Mouse (Mus musculus) liver, embryonic 16.5 days (tissue): ENCODE data around the gene Hist1h2ae. TPM values are rescaled to one million over a fixed set of nuclear protein-coding genes. Genes with fewer than 3 reads are reported as not detected.
"Not testable (repeated sequence)": the region's sequence is repeated elsewhere in the genome, so short reads cannot be mapped to it uniquely, and the experiment has no call there.

ENCODE experiments used
- ATAC-seq: fragments of 200-750 bp; cut with Nextera tagmentation; 2 replicates; pipeline ENCODE4 v1.8.0; 2017; ENCODE audit warnings: low read depth, mild to moderate bottlenecking, moderate number of reproducible peaks, moderate library complexity
- H3K27ac ChIP-seq: fragments of 300-500 bp; sonication (generic); 2 replicates; pipeline ENCODE4 v1.5.1; 2014; ENCODE audit warnings: mild to moderate bottlenecking, low read length
- H3K27me3 ChIP-seq: fragments of 300-500 bp; sonication (generic); 2 replicates; pipeline ENCODE4 v1.6.1; 2014; ENCODE audit warnings: low read depth, low read length, mixed read lengths; ENCODE audit not compliant: control insufficient read depth, insufficient read depth
- H3K36me3 ChIP-seq: fragments of 300-500 bp; sonication (generic); 2 replicates; pipeline ENCODE4 v1.6.1; 2014; ENCODE audit warnings: mild to moderate bottlenecking; ENCODE audit not compliant: control insufficient read depth, insufficient read depth
- H3K4me1 ChIP-seq: fragments of 300-500 bp; sonication (generic); 2 replicates; pipeline ENCODE4 v1.6.1; 2014; ENCODE audit warnings: low read depth, low read length, mixed read lengths; ENCODE audit not compliant: control insufficient read depth
- H3K4me2 ChIP-seq: fragments of 300-500 bp; sonication (generic); 2 replicates; pipeline ENCODE4 v1.6.1; 2014; ENCODE audit warnings: low read depth, low read length, mixed read lengths
- H3K4me3 ChIP-seq: fragments of 300-500 bp; sonication (generic); 2 replicates; pipeline ENCODE4 v1.5.1; 2014; ENCODE audit warnings: low read depth, mild to moderate bottlenecking, low read length
- H3K9ac ChIP-seq: fragments of 300-500 bp; sonication (generic); 2 replicates; pipeline ENCODE4 v1.6.1; 2014; ENCODE audit warnings: low read depth, low read length
- H3K9me3 ChIP-seq: fragments of 300-500 bp; sonication (generic); replicated peaks from 2 replicates; pipeline ENCODE4 v1.6.1; 2016; ENCODE audit warnings: low read length; ENCODE audit not compliant: control insufficient read depth
- WGBS: fragments of 180-500 bp; shearing (Covaris S2); extraction: QIAGEN DNeasy Blood & Tissue Kit; methylation state at CpG from one replicate; pipeline ENCODE4 v1.1.7; 2014; ENCODE audit not compliant: insufficient replicate concordance; 5-methylcytosine and 5-hydroxymethylcytosine counted together
- polyA plus RNA-seq: library from polyadenylated mRNA; unstranded; fragments of >200 nt; fragmentation: Nextera tagmentation; extraction: Ambion mirVana; gene quantifications from 2 replicates; pipeline ENCODE4 v1.2.1, GENCODE M21; 2015

Gene Hist1h2ae
- polyA plus RNA-seq, 1 experiment from 2014 or later, result 63.6 TPM

GRCm38 (mm10) chr13:23572218-23573033, 1.4 kb upstream of the Hist1h2ae start:
- peaks cover 16% of the 10 kb centered on the region for H3K4me1 ChIP-seq
- H3K27ac ChIP-seq, result peak overlapping the region; percentile 98
- H3K36me3 ChIP-seq, result no peaks in the 10 kb centered on the region
- peak overlapping the region; percentile 79 for H3K4me2 ChIP-seq
- WGBS, result 20% methylated on average over 2 of the region's 2 CpGs
- H3K4me3 ChIP-seq, result peak overlapping the region; percentile 63
- ATAC-seq, result no peak
- no peaks in the 10 kb centered on the region for H3K27me3 ChIP-seq
- no peaks in the 10 kb centered on the region for H3K9me3 ChIP-seq
- H3K9ac ChIP-seq, result peak overlapping the region; percentile 73

DNA sequence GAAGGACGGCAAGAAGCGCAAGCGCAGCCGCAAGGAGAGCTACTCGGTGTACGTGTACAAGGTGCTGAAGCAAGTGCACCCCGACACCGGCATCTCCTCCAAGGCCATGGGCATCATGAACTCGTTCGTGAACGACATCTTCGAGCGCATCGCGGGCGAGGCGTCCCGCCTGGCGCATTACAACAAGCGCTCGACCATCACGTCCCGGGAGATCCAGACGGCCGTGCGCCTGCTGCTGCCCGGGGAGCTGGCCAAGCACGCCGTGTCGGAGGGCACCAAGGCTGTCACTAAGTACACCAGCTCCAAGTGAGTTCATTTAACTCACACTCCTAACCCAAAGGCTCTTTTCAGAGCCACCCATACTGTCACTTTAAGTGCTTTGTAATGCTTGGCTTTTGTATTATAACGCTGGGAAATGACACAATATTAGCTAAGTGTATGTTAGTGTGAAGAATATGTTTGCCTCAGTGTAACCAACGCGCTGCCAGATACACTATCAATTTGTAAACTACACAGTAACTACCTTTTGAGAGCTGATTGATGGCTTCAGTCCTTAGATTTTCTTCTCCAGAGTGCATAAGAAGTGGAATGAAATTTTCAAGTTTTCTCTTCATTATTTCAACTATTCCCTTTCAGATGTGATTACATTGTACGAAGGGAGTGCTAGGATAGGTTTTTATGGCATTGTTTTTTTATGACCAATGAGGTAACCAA, 641 bp upstream of the Hist1h2ae start:
- not testable (repeated sequence) for H3K4me1 ChIP-seq, H3K27me3 ChIP-seq, H3K9me3 ChIP-seq, H3K36me3 ChIP-seq
- 0% methylated on average over 9 of the region's 34 CpGs for WGBS
- Histone ChIP-seq H3K9ac (peak overlapping the region; percentile 73), H3K4me2 (peak overlapping the region; percentile 79), H3K4me3 (peak overlapping the region; percentile 63), H3K27ac (peak overlapping the region; percentile 98)
- ATAC-seq, result peak; percentile 0; the same call in 1 of the 2 replicates

GRCm38 (mm10) chr13:23570261-23571021, 579 bp downstream of the Hist1h2ae start:
- 2% methylated on average over 18 of the region's 41 CpGs for WGBS
- ATAC-seq, H3K36me3 ChIP-seq, H3K27me3 ChIP-seq, H3K9me3 ChIP-seq: not testable (repeated sequence)
- H3K4me2 ChIP-seq, result peak overlapping the region; percentile 65
- peak overlapping the region; percentile 70 for H3K9ac ChIP-seq
- H3K4me3 ChIP-seq, result peak overlapping the region; percentile 63
- H3K4me1 ChIP-seq, result peaks cover 10% of the 10 kb centered on the region
- H3K27ac ChIP-seq, result peak overlapping the region; percentile 98

DNA sequence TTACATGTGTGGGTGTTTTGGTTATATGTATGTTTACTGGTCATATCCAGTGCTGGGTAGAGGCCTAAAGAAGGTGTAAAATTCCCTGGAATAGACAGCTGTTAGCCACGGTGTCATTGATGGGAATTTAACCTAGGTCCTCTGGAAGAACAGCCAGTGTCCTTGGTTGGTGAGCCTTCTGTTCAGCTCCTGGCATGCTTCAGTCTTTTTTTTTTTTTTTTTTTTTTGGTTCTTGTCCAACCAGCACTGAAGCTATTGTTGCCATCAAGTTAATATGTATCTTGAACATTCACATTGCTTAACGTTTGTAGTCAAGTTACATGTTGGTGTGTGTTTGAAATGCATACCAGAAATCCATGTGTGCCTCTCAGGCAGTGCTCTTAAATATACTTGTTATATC, 6.5 kb downstream of the Hist1h2ae start:
- Histone ChIP-seq H3K27ac (no peak overlapping the region), H3K36me3 (no peaks in the 10 kb centered on the region), H3K27me3 (no peaks in the 10 kb centered on the region), H3K4me3 (no peak overlapping the region), H3K9ac (no peak overlapping the region), H3K4me2 (no peak overlapping the region), H3K4me1 (peaks cover 28% of the 10 kb centered on the region), H3K9me3 (no peaks in the 10 kb centered on the region)
- 81% methylated on average over 2 of the region's 2 CpGs for WGBS
- no peak for ATAC-seq

DNA sequence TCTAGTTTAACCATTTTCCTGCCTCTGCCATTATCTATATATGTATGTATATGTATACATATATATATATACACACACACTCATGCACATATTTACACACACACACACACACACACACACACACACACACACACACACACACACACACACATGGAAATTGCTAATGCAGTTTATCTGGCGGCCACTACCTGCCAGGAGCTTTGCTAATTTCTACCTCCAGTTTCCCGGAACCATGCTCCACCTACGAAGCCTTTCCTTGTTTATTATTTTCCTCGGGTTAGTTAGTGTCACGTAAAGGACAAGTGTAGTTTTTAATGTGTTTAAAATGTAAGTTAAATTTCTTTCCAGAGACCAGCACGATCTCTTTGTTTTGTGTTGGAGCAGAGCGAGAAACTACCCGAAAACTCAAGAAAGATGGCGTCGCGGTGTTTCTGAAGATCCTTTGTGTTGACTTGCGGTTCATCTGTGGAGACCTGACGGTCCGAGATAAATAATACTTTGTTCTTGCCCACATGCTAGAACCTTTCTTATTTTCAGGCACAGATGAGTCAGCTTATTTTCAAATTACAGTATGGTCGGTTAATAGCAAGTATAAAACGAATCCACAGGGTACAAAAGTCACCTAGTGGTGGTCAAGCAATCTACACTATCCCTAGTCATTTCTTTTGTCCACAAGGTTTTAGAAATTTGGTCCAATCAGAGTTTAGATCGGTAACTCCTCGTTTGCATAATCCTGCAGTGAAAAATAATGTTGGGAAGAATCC, 8.1 kb downstream of the Hist1h2ae start:
- 2% methylated on average over 18 of the region's 18 CpGs for WGBS
- peaks cover 27% of the 10 kb centered on the region for H3K4me1 ChIP-seq
- no peak for ATAC-seq

DNA sequence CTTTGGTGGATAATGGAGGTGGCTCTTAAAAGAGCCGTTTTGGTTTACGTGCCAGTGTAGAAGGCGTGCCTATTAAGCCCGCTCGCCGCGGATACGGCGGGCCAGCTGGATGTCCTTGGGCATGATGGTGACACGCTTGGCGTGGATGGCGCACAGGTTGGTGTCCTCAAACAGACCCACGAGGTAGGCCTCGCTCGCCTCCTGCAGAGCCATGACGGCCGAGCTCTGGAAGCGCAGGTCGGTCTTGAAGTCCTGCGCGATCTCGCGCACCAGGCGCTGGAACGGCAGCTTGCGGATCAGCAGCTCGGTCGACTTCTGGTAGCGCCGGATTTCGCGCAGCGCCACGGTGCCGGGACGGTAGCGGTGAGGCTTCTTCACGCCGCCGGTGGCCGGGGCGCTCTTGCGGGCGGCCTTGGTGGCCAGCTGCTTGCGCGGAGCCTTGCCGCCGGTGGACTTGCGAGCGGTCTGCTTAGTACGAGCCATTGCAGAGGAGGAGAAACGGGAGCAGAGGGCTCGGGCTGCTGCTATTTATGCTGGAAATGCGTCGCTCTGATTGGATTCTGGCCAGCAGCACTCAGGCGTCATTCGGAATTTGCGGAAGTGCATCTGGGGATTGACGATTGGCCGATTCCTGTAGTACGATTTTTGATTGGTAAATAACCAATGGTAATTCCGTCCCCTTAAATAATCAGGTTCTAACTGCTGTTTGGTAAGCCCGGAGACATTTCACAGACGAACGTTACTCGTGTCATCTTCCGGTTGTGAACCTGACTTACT, 8.9 kb downstream of the Hist1h2ae start, which contains the start of gene Hist1h3e:
Gene Hist1h3e, minus strand, starts transcription at position 487 of the 777 bp plus-strand sequence.
- peak within 1 kb of the TSS; percentile 98 for H3K27ac ChIP-seq
- H3K4me2 ChIP-seq, result peak within 1 kb of the TSS; percentile 81
- H3K27me3 ChIP-seq, H3K9me3 ChIP-seq, H3K36me3 ChIP-seq: not testable (repeated sequence)
- peak within 1 kb of the TSS; percentile 60 for H3K4me3 ChIP-seq
- H3K9ac ChIP-seq, result peak within 1 kb of the TSS; percentile 71
- WGBS, result under 1% methylated on average over 42 of the region's 67 CpGs
- peaks cover 27% of the 10 kb centered on the region for H3K4me1 ChIP-seq
- ATAC-seq, result peak; percentile 93

More for the DNA sequence above, 8.1 kb downstream of the Hist1h2ae start:
- H3K27me3 ChIP-seq, result no peaks in the 10 kb centered on the region
- peak overlapping the region; percentile 98 for H3K27ac ChIP-seq
- no peaks in the 10 kb centered on the region for H3K9me3 ChIP-seq
- peak overlapping the region; percentile 60 for H3K4me3 ChIP-seq
- H3K36me3 ChIP-seq, result no peaks in the 10 kb centered on the region
- peak overlapping the region; percentile 81 for H3K4me2 ChIP-seq
- peak overlapping the region; percentile 71 for H3K9ac ChIP-seq

DNA sequence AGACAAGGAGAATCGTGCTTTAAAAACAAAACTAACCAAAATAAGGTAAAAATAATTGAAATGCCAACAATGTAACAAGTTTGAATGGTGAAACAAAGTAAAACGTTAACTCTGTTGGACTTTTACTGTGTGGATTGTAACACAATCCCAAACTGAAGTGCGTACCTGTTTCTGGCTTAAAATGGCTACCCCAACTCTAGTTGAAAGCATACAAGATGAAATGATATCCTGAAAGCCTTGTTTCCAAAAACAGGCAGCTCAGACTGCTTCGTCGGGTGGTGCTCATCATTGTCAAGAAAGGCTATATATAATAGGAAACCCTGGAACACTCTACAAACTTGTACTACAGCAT, 9.5 kb downstream of the Hist1h2ae start:
- ATAC-seq, H3K27me3 ChIP-seq, H3K9me3 ChIP-seq, H3K9ac ChIP-seq, H3K36me3 ChIP-seq: not testable (repeated sequence)
- H3K4me2 ChIP-seq, result peak overlapping the region; percentile 81
- peaks cover 30% of the 10 kb centered on the region for H3K4me1 ChIP-seq
- WGBS, result 0% methylated on average over 2 of the region's 5 CpGs
- H3K4me3 ChIP-seq, result peak overlapping the region; percentile 60
- H3K27ac ChIP-seq, result peak overlapping the region; percentile 98

GRCm38 (mm10) chr13:23560699-23561098, 10.3 kb downstream of the Hist1h2ae start:
- H3K4me3 ChIP-seq, result peak overlapping the region; percentile 46
- H3K4me2 ChIP-seq, result peak overlapping the region; percentile 57
- not testable (repeated sequence) for H3K9me3 ChIP-seq, ATAC-seq, H3K27me3 ChIP-seq, H3K36me3 ChIP-seq
- H3K27ac ChIP-seq, result peak overlapping the region; percentile 81
- peak overlapping the region; percentile 54 for H3K9ac ChIP-seq
- 28% methylated on average over 2 of the region's 2 CpGs for WGBS
- peaks cover 30% of the 10 kb centered on the region for H3K4me1 ChIP-seq
